Mouse (Mus musculus) hindbrain, embryonic 12.5 days (tissue): ENCODE results near the gene Shmt2. TPM values are rescaled to one million over a fixed set of nuclear protein-coding genes. Genes with fewer than 3 reads are reported as not detected.
A peak's percentile ranks its signal among the peaks of the same experiment; 100 is the strongest.

ENCODE experiments used
- ATAC-seq: fragments of 200-750 bp; cut with Nextera tagmentation; 2 replicates; pipeline ENCODE4 v1.8.0; 2017; ENCODE audit warnings: moderate TSS enrichment; ENCODE audit not compliant: low FRiP score
- H3K27ac ChIP-seq: fragments of 300-500 bp; sonication (generic); 2 replicates; pipeline ENCODE4 v1.5.1; 2016; ENCODE audit warnings: mild to moderate bottlenecking
- H3K27me3 ChIP-seq: fragments of 300-500 bp; sonication (generic); 2 replicates; pipeline ENCODE4 v1.6.1; 2016; ENCODE audit warnings: mild to moderate bottlenecking
- H3K36me3 ChIP-seq: fragments of 300-500 bp; sonication (generic); 2 replicates; pipeline ENCODE4 v1.6.1; 2016; ENCODE audit warnings: mild to moderate bottlenecking
- H3K4me1 ChIP-seq: fragments of 300-500 bp; sonication (generic); 2 replicates; pipeline ENCODE4 v1.6.1; 2016
- H3K4me2 ChIP-seq: fragments of 300-500 bp; sonication (generic); replicated peaks from 2 replicates; pipeline ENCODE4 v1.6.1; 2016; ENCODE audit warnings: mild to moderate bottlenecking
- H3K4me3 ChIP-seq: fragments of 300-500 bp; sonication (generic); 2 replicates; pipeline ENCODE4 v1.5.1; 2016; ENCODE audit warnings: mild to moderate bottlenecking
- H3K9ac ChIP-seq: fragments of 300-500 bp; sonication (generic); 2 replicates; pipeline ENCODE4 v1.6.1; 2016; ENCODE audit warnings: mild to moderate bottlenecking, moderate library complexity
- H3K9me3 ChIP-seq: fragments of 300-500 bp; sonication (generic); replicated peaks from 2 replicates; pipeline ENCODE4 v1.6.1; 2016; ENCODE audit warnings: mild to moderate bottlenecking
- WGBS: fragments of 180-500 bp; shearing (Covaris S2); methylation state at CpG from one replicate; pipeline ENCODE4 v1.1.7; 2016; 5-methylcytosine and 5-hydroxymethylcytosine counted together
- polyA plus RNA-seq: library from polyadenylated mRNA; unstranded; fragments of >200 nt; fragmentation: Nextera tagmentation; extraction: Ambion mirVana; gene quantifications from 2 replicates; pipeline ENCODE4 v1.2.1, GENCODE M21; 2016

Shmt2 gene
- 67.1 and 67.5 TPM in 2 replicates for polyA plus RNA-seq

DNA sequence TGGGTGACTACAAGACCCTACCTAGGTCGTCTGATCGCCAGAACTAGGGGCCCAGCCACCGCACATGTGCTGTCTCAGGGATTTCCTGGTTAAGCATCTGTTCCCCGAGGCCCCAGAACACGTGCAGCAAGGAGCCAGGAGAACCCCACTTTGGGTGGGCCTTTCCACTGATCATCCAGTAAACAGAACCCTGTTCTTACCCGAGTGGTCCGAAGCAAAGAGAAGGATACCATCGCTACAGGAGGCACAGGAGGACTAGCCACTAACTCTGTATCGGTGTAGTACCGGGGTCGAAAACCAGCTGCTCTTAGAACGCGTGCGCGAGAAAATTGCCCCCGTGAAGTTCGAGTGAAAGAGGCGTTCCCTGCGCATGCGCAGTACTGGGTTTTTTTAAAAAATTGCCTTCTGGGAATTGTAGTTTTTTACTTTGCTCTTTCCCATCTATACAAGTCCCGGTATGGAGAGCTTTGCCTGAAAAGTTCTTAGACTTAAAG is at the start of gene Shmt2:
Shmt2 (minus strand) TSS at position 357 of the 494 bp plus-strand sequence.
- Histone ChIP-seq H3K4me1 (peaks cover 54% of the 10 kb centered on the region), H3K9ac (peak within 1 kb of the TSS; percentile 52), H3K27me3 (peaks cover 55% of the 10 kb centered on the region), H3K4me2 (peak within 1 kb of the TSS; percentile 74), H3K36me3 (peaks cover 18% of the 10 kb centered on the region; the same call in 1 of the 2 replicates), H3K4me3 (peak within 1 kb of the TSS; percentile 45), H3K27ac (no peak within 1 kb of the TSS), H3K9me3 (no peaks in the 10 kb centered on the region)
- WGBS = under 1% methylated on average over 21 of the region's 21 CpGs
- peak; percentile 46 for ATAC-seq

DNA sequence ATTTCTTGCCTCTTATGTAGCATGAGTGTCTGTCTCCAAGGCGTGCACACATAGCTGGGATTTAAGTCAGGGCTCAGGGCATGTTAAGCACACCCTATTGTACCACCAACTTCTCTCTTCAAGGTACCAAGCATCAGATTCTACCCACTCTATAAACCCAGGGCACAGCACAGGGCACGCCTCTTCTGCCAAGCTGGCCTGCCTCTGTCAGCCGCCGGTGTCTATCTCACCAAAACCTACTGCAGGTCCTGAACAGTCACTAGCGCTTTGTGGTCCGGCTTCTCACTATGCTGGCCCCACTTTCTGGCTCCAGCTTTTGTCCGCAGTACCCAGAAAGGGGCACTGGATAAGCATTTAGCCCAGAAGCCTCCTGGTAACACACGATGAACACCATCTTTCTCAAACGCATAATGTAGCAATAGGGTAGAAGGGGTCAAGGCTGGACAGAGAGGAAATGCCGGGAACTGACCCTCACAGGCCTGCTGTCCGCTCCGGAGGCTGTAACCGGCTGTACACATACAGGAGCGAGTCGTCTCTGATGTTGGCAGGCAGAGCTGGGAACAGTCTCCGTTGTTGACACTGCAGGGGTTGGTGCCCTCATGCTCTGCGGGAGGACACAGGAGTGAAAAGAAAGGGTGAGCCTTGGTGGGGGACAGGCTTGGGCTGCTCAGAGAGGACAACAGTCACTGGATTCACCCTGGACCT is 48.8 kb upstream of the Shmt2 start:
- H3K4me3 ChIP-seq = no peak overlapping the region
- no peaks in the 10 kb centered on the region for H3K4me1 ChIP-seq
- no peaks in the 10 kb centered on the region for H3K9me3 ChIP-seq
- H3K27me3 ChIP-seq = no peaks in the 10 kb centered on the region
- H3K9ac ChIP-seq = no peak overlapping the region
- ATAC-seq = no peak
- no peak overlapping the region for H3K27ac ChIP-seq
- 93% methylated on average over 17 of the region's 17 CpGs for WGBS
- H3K4me2 ChIP-seq = no peak overlapping the region
- peaks cover 89% of the 10 kb centered on the region for H3K36me3 ChIP-seq

DNA sequence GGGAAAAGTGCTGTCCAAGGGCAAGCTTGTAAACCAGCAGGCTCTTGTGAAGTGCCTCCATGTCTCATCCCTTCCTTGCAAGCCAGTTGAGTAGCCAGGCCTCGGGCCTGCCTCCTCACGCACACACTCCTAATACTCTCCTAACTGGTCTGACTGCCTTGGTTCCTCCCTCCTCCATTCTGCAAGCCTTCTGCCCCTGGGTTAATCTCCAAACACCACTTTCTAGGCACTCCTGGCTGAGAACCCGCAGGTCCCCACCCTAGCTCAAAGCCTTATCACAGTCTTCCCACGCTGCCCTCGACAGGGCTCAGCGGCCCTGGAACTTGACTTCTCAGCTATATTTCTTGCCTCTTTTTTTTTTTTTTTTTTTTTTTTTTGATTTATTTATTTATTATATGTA is 48.1 kb upstream of the Shmt2 start:
- WGBS = 90% methylated on average over 6 of the region's 6 CpGs
- H3K4me3 ChIP-seq = no peak overlapping the region
- peaks cover 87% of the 10 kb centered on the region for H3K36me3 ChIP-seq
- H3K27me3 ChIP-seq = no peaks in the 10 kb centered on the region
- H3K9ac ChIP-seq = no peak overlapping the region
- H3K4me2 ChIP-seq = no peak overlapping the region
- H3K9me3 ChIP-seq = no peaks in the 10 kb centered on the region
- ATAC-seq = no peak
- no peak overlapping the region for H3K27ac ChIP-seq
- no peaks in the 10 kb centered on the region for H3K4me1 ChIP-seq

DNA sequence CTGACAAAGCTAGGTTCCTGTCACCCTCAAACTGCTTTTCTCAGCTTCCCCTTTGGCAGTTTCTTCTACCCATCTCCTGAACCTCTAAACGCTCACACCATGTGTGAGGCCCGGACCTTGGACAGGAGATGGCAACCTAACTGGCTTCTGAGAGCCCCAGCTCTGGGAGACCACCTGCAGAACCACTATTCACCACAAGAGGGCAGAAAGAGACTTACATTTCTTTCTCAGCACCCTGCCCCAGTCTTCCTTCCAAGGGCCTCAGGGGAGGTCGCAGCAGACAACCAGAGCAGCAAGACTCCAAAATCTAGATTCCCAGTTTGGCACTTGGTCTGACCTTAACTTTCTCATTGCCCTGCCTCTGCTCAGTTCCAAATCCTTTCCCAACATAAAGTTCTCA is 47.2 kb upstream of the Shmt2 start:
- Histone ChIP-seq H3K4me3 (no peak overlapping the region), H3K27ac (no peak overlapping the region), H3K27me3 (no peaks in the 10 kb centered on the region), H3K9ac (no peak overlapping the region), H3K9me3 (no peaks in the 10 kb centered on the region), H3K4me1 (no peaks in the 10 kb centered on the region; the same call in 1 of the 2 replicates), H3K4me2 (no peak overlapping the region), H3K36me3 (peaks cover 84% of the 10 kb centered on the region)
- WGBS = 35% methylated on average over 3 of the region's 3 CpGs
- no peak for ATAC-seq

DNA sequence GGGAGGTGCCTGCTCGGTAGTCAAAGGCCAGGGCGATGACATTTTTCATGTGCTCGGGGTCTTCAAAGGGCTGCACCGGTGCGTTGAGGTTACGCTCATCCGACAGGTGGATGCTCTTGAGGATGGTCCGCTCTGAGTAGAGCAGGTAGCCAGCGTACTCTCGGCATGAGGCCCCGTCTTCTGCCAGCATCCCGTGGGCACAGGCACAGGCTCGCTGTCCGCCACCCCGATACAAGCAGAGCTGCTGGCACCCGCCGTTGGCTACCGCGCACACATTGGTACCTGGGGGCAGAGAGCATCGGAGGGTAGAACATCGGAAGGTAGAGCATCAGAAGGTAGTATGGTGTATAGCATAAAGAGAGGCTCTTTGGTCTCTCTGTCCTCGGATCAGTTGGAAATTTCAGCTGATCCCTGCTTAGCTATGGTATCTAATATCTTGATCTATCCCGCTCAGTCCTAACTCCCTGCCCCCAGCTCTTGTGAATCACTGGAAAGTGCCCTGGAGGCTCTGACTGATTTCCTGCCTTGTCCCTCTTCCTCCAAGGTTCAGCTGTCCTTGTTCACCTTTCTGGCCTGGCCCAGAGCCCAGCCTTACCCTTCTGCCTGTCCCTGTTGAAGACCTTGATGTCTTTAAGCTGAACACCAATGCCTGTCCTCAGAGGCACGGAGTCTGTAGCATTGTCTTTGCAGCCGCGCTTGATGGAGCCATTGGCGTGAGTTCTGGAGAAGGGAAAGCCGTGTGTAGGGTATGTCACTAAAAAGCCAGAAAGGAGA is 44.5 kb upstream of the Shmt2 start:
- WGBS = 95% methylated on average over 28 of the region's 28 CpGs
- no peaks in the 10 kb centered on the region for H3K9me3 ChIP-seq
- no peak overlapping the region for H3K4me2 ChIP-seq
- peaks cover 84% of the 10 kb centered on the region for H3K36me3 ChIP-seq
- no peak overlapping the region for H3K4me3 ChIP-seq
- H3K9ac ChIP-seq = no peak overlapping the region
- no peak for ATAC-seq
- H3K4me1 ChIP-seq = peaks cover 5% of the 10 kb centered on the region; the same call in 1 of the 2 replicates
- H3K27me3 ChIP-seq = no peaks in the 10 kb centered on the region
- no peak overlapping the region for H3K27ac ChIP-seq

DNA sequence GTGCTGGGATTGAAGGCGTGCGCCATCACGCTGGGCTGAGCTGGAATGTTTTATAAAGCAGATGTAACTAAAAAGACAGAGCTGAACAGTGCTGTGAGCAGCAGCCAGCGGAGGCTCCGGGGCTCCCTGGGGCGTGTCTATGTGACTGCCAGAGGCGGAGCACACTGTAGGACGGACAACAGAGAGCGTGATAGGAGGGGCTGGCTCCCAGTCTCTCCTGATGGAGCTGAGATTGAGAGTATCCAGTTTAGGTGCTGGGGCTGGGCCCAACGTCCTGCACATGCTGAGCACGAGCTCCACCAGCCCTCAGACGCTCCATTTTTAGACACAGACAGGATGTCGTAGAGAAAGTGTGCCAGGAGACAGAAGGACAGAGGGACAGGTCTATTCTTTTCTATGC is 42.1 kb upstream of the Shmt2 start:
- Histone ChIP-seq H3K4me1 (peaks cover 5% of the 10 kb centered on the region; the same call in 1 of the 2 replicates), H3K9ac (no peak overlapping the region; the same call in 1 of the 2 replicates), H3K27ac (0 out of 2 replicates have a peak overlapping the region, but pooled peaks have one; percentile 3), H3K9me3 (no peaks in the 10 kb centered on the region), H3K27me3 (no peaks in the 10 kb centered on the region), H3K4me2 (no peak overlapping the region), H3K4me3 (no peak overlapping the region), H3K36me3 (peaks cover 91% of the 10 kb centered on the region)
- 56% methylated on average over 13 of the region's 13 CpGs for WGBS
- ATAC-seq = 0 out of 2 replicates have a peak, but pooled peaks have one; percentile 38

DNA sequence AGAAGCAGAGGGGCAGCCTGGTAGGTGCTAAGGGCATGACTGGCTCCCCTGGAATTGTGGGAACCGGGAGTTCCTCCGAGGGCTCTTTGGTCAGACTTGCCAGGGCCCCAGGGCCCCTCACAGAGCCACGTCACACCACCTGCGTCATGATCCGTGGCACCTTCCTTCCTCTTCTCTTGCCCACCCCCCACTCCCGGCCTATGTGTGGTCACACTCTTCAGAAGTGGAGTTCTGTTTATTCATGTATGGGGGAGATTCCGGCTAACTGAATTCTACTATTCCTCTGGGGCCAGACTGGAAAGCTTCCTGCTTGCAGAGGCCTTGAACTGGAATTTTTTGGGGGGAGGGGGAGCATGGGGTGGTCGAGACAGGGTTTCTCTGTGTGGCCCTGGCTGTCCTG is 41.6 kb upstream of the Shmt2 start:
- H3K36me3 ChIP-seq = peaks cover 91% of the 10 kb centered on the region
- H3K9me3 ChIP-seq = no peaks in the 10 kb centered on the region
- H3K9ac ChIP-seq = no peak overlapping the region; the same call in 1 of the 2 replicates
- H3K4me1 ChIP-seq = peaks cover 5% of the 10 kb centered on the region; the same call in 1 of the 2 replicates
- no peaks in the 10 kb centered on the region for H3K27me3 ChIP-seq
- ATAC-seq = 0 out of 2 replicates have a peak, but pooled peaks have one; percentile 29
- no peak overlapping the region for H3K4me3 ChIP-seq
- WGBS = 71% methylated on average over 8 of the region's 8 CpGs
- no peak overlapping the region for H3K4me2 ChIP-seq
- no peak overlapping the region for H3K27ac ChIP-seq

DNA sequence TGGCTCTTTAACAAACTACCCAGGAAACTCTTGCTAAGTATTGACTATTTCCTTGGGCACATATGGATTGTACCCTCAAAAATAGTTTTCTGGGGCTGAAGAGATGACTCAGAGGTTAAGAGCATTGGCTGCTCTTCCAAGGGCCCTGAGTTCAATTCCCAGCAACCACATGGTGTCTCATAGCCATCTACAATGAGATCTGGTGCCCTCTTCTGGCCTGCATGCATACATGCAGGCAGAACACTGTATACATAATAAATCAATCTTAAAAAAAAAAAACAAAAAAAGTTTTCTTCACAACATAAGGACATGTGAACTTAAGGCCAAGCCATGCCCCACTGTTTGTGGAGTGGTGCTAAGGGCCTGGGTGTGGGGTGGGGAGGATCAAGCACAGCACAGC is 38.9 kb upstream of the Shmt2 start:
- no peak overlapping the region for H3K9ac ChIP-seq
- H3K4me2 ChIP-seq = no peak overlapping the region
- no peaks in the 10 kb centered on the region for H3K9me3 ChIP-seq
- no peak overlapping the region for H3K27ac ChIP-seq
- no peaks in the 10 kb centered on the region for H3K27me3 ChIP-seq
- peaks cover 5% of the 10 kb centered on the region; the same call in 1 of the 2 replicates for H3K4me1 ChIP-seq
- peaks cover 95% of the 10 kb centered on the region for H3K36me3 ChIP-seq
- ATAC-seq = no peak
- H3K4me3 ChIP-seq = no peak overlapping the region

DNA sequence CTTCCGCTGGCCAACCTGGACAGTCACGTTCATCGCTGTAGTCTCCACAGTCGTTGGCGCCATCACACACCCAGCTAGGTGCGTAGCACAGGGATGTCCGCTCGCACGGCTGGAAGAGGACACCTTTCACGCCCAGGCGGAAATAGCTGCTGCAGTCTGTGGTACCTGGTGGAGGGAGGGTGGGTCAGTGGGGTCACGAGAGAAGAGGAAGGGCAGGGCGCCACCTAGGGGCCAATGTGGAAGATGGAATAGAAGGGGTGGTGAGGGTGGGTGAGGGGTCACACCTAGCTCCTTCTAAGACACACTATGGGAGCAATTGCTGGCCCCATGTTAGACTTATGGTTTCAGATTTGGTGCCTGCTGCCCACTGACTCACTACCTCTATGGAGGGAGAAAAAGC is 35.2 kb upstream of the Shmt2 start:
- H3K27ac ChIP-seq = no peak overlapping the region
- 92% methylated on average over 13 of the region's 13 CpGs for WGBS
- H3K36me3 ChIP-seq = peaks cover 100% of the 10 kb centered on the region
- H3K27me3 ChIP-seq = no peaks in the 10 kb centered on the region
- H3K4me2 ChIP-seq = no peak overlapping the region
- H3K4me1 ChIP-seq = no peaks in the 10 kb centered on the region
- H3K4me3 ChIP-seq = no peak overlapping the region
- H3K9ac ChIP-seq = no peak overlapping the region
- ATAC-seq = no peak
- H3K9me3 ChIP-seq = no peaks in the 10 kb centered on the region

DNA sequence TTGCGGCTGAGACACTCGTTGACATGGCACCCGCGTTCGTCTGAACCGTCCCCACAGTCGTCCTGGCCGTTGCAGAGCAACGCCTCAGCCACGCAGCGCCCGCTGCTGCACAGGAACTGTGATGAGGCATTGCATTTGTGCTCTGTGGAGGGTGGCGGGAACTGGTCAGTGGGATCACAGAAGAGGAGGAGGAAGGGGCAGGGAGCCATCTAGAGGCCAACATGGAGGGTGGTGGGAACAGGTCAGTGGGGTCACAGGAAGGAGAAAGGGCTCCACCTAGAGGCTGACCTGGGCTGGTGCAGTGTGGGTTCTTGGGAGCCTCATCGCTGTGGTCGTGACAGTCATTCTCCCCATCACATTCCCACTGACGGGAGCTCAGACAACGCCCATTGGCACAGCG is 33.5 kb upstream of the Shmt2 start:
- Histone ChIP-seq H3K9me3 (no peaks in the 10 kb centered on the region), H3K27ac (no peak overlapping the region), H3K36me3 (peaks cover 100% of the 10 kb centered on the region), H3K4me1 (no peaks in the 10 kb centered on the region), H3K9ac (no peak overlapping the region), H3K4me2 (no peak overlapping the region), H3K4me3 (no peak overlapping the region), H3K27me3 (no peaks in the 10 kb centered on the region)
- ATAC-seq = peak; percentile 7; the same call in 1 of the 2 replicates
- WGBS = 70% methylated on average over 18 of the region's 18 CpGs

DNA sequence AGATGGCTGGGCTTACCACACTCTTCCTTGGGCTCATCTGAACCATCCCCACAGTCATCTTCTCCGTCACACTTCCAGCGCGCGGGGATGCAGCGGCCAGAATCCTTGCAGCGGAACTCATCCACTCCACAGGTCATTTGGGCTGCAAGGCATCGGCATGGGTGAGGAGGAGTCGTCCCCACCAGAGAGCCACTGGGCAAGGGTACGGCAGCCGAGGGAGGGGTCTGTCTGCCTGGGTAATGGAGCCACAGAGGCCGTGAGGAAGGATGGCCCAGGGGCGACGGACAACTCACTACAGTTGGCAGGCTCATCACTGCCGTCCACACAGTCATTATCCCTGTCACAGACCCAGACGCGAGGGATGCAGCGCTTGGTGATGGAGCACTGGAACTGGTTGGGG is 27.6 kb upstream of the Shmt2 start:
- Histone ChIP-seq H3K36me3 (peaks cover 100% of the 10 kb centered on the region), H3K27ac (no peak overlapping the region), H3K27me3 (no peaks in the 10 kb centered on the region), H3K9me3 (no peaks in the 10 kb centered on the region), H3K9ac (no peak overlapping the region), H3K4me1 (no peaks in the 10 kb centered on the region), H3K4me3 (no peak overlapping the region), H3K4me2 (no peak overlapping the region)
- WGBS = 92% methylated on average over 17 of the region's 17 CpGs
- no peak for ATAC-seq

DNA sequence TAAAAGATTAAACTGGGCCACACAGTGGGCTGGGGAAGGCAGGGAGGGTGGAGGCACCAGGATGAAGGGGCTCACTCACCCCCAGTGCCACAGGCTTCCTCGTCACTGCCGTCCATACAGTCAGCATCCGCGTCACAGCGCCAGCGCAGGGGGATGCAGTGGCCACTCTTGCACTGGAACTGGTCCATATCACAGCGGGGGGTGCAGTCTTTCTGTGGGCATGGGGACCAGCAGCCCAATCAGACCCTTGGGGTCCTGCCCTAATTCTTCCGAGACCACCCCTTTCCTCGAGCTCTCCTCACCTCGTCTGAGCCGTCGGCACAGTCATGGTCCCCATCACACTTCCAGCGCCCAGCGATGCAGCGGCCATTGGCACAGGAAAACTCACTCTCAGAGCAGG is 26.0 kb upstream of the Shmt2 start:
- ATAC-seq = no peak
- Histone ChIP-seq H3K4me1 (no peaks in the 10 kb centered on the region), H3K9ac (no peak overlapping the region), H3K4me3 (no peak overlapping the region), H3K27me3 (no peaks in the 10 kb centered on the region), H3K4me2 (no peak overlapping the region), H3K36me3 (peaks cover 99% of the 10 kb centered on the region), H3K27ac (no peak overlapping the region), H3K9me3 (no peaks in the 10 kb centered on the region)
- WGBS = 93% methylated on average over 15 of the region's 15 CpGs
